Mouse (Mus musculus) E14TG2a.4 (cell line): ENCODE results near the gene Themis.

Experiments used
- H3K27me3 ChIP-seq: 2 replicates; pipeline ENCODE4 v1.6.1; 2014; ENCODE audit warnings: low read length, control low read depth; ENCODE audit not compliant: insufficient read depth
- H3K36me3 ChIP-seq: 2 replicates; pipeline ENCODE4 v1.6.1; 2014; ENCODE audit warnings: low read length, control low read depth; ENCODE audit not compliant: insufficient read depth
- H3K4me1 ChIP-seq: replicated peaks from 2 replicates; pipeline ENCODE4 v1.6.1; 2014; ENCODE audit warnings: low read depth, low read length, control low read depth
- H3K4me3 ChIP-seq: replicated peaks from 2 replicates; pipeline ENCODE4 v1.5.1; 2014; ENCODE audit warnings: mild to moderate bottlenecking, low read length
- H3K9me3 ChIP-seq: 2 replicates; pipeline ENCODE4 v1.6.1; 2014; ENCODE audit warnings: low read length, control low read depth
- CTCF ChIP-seq: conservative IDR thresholded peaks from 2 replicates; pipeline ENCODE4 v1.5.1; 2014; ENCODE audit warnings: low read length
- NANOG ChIP-seq: IDR thresholded peaks from 2 replicates; pipeline ENCODE4 v1.6.1; 2014; ENCODE audit warnings: borderline replicate concordance, low read length, mixed read lengths
- POU5F1 ChIP-seq: IDR thresholded peaks from 2 replicates; pipeline ENCODE4 v1.6.1; 2014; ENCODE audit warnings: low read length, borderline replicate concordance

Gene Themis

DNA sequence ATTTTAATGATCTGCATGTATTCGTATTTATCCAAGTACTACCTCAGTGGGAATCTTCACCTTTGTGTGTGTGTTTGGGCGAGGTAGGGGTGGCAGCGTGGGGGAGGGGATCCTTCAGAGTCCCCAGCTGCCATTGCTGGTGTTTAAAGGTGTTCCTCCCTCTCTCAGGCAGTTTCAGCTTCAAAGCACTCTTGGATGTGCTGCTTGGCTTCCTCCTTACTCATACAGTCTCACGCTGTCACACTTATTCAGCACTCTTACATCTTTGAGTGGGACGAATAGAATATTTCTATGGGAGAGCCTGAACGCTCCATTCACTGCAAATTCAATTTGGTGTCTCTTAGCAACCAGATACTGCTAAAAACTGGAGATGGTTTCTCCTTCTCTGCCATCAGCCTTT is 3.0 kb upstream of the Themis start:
- Histone ChIP-seq H3K4me3 (no peak overlapping the region), H3K9me3 (no peaks in the 10 kb centered on the region), H3K4me1 (peaks cover 12% of the 10 kb centered on the region), H3K36me3 (no peaks in the 10 kb centered on the region), H3K27me3 (no peaks in the 10 kb centered on the region)
- TF ChIP-seq POU5F1 (no peak), NANOG (no peak), CTCF (no peak)

DNA sequence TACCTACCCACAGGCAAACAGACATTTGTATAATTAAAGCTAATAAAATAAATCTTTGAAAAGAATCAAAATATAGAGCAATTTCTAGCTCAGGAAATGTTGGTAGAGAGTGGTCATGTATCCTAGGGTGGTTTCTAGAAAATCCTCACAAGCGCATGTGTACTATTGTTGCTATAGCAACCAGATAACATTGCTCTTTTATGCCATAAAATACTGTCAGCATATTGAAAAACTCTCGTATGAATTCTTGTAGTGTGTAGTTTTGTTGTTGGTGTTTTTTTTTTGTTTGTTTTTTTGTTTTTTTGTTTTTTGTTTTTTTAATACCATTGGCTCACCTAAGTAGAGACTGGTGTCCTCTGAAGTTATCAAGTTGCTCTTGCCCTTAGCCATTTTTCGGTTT is 5.8 kb downstream of the Themis start:
- H3K4me1 ChIP-seq, result no peaks in the 10 kb centered on the region
- H3K9me3 ChIP-seq, result no peaks in the 10 kb centered on the region
- no peaks in the 10 kb centered on the region for H3K36me3 ChIP-seq
- no peak for TF ChIP-seq NANOG
- no peak for TF ChIP-seq CTCF
- TF ChIP-seq POU5F1, result no peak
- no peaks in the 10 kb centered on the region for H3K27me3 ChIP-seq
- H3K4me3 ChIP-seq, result no peak overlapping the region

DNA sequence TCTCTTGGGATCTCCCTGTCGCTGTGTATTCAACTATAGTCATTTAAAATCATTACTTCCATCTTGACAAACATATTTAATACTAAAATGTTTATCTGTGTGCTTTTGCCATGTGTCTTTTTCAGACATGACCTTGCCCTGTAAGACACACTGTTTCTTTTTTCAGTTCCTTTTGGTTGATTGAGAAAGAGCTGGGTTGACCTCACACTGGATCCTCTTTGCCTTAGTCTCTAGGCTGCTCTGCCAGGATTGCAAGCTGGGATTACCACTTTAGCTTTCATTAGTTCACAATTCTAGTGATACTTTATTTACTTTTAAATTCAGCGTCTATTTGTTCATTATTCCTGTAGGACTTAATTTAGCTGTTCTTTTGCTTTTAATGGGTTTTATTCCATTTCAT is 7.2 kb downstream of the Themis start:
- H3K4me1 ChIP-seq, result no peaks in the 10 kb centered on the region
- no peak overlapping the region for H3K4me3 ChIP-seq
- H3K27me3 ChIP-seq, result no peaks in the 10 kb centered on the region
- TF ChIP-seq NANOG, result no peak
- TF ChIP-seq CTCF, result no peak
- TF ChIP-seq POU5F1, result no peak
- H3K9me3 ChIP-seq, result no peaks in the 10 kb centered on the region
- H3K36me3 ChIP-seq, result no peaks in the 10 kb centered on the region

GRCm38 (mm10) chr10:28694981-28695380 is 26.8 kb downstream of the Themis start:
- TF ChIP-seq POU5F1 (no peak), NANOG (no peak), CTCF (no peak)
- no peaks in the 10 kb centered on the region for H3K27me3 ChIP-seq

DNA sequence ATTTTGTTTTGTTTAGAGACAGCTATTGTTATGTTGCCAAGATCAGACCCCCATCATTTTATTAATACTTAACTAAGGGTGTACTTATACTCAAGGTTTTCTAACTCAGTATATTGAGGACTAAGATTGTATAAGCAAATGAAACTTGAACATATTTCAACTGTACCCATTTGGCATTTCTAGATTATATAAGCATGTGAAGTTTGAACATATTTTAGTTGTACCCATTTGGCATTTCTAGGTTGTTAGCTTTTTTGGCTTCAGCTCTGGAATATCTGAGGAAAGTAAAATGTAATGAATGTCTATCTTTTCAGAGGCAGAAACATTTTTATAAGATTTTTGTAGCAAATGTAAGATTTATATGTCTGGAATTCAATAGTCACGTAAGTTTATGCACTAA is 27.9 kb downstream of the Themis start:
- no peaks in the 10 kb centered on the region for H3K36me3 ChIP-seq
- H3K4me3 ChIP-seq, result no peak overlapping the region
- TF ChIP-seq POU5F1 (no peak), CTCF (no peak), NANOG (no peak)
- no peaks in the 10 kb centered on the region for H3K27me3 ChIP-seq
- H3K9me3 ChIP-seq, result no peaks in the 10 kb centered on the region
- H3K4me1 ChIP-seq, result no peaks in the 10 kb centered on the region

More at GRCm38 (mm10) chr10:28694981-28695380, 26.8 kb downstream of the Themis start:
- no peak overlapping the region for H3K4me3 ChIP-seq
- no peaks in the 10 kb centered on the region for H3K4me1 ChIP-seq
- H3K9me3 ChIP-seq, result no peaks in the 10 kb centered on the region
- no peaks in the 10 kb centered on the region for H3K36me3 ChIP-seq

DNA sequence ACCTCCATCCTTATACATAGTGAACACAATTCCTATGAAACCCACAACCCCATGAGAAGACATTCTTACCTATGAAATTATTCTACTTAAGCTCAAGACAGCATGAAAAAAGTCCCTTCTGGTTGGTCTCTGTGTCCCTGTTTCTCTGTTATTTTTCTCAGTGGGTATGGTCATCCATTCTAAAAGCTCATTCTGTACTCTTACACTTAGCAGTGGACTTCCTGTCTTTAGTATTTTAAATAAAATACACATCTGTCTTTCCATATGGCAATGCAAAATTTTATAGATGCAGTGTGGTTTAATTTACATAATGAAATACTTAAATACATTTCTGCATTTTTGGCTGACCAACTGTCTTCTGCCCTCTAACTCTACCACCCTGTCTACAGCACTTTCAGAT is 30.0 kb downstream of the Themis start:
- TF ChIP-seq CTCF, result no peak
- no peak for TF ChIP-seq POU5F1
- TF ChIP-seq NANOG, result no peak
- H3K27me3 ChIP-seq, result no peaks in the 10 kb centered on the region
- peaks cover 4% of the 10 kb centered on the region; the same call in 1 of the 2 replicates for H3K9me3 ChIP-seq
- H3K4me1 ChIP-seq, result no peaks in the 10 kb centered on the region
- no peak overlapping the region for H3K4me3 ChIP-seq
- no peaks in the 10 kb centered on the region for H3K36me3 ChIP-seq

- Histone ChIP-seq H3K36me3 (no peaks in the 10 kb centered on the region), H3K4me3 (no peak overlapping the region), H3K9me3 (peaks cover 8% of the 10 kb centered on the region), H3K4me1 (no peaks in the 10 kb centered on the region), H3K27me3 (no peaks in the 10 kb centered on the region)
- TF ChIP-seq POU5F1 (no peak), NANOG (no peak), CTCF (no peak)
Measured at GRCm38 (mm10) chr10:28721828-28722227, 53.7 kb downstream of the Themis start.

- H3K36me3 ChIP-seq, result no peaks in the 10 kb centered on the region
- H3K27me3 ChIP-seq, result no peaks in the 10 kb centered on the region
- H3K4me3 ChIP-seq, result no peak overlapping the region
- H3K9me3 ChIP-seq, result peaks cover 8% of the 10 kb centered on the region
- no peaks in the 10 kb centered on the region for H3K4me1 ChIP-seq
- no peak for TF ChIP-seq POU5F1
- no peak for TF ChIP-seq CTCF
- no peak for TF ChIP-seq NANOG
Measured at GRCm38 (mm10) chr10:28723266-28723665, 55.1 kb downstream of the Themis start.

GRCm38 (mm10) chr10:28730122-28730521 is 62.0 kb downstream of the Themis start:
- no peaks in the 10 kb centered on the region for H3K36me3 ChIP-seq
- no peaks in the 10 kb centered on the region for H3K4me1 ChIP-seq
- H3K4me3 ChIP-seq, result no peak overlapping the region
- TF ChIP-seq CTCF (peak; percentile 54), POU5F1 (no peak), NANOG (no peak)
- H3K27me3 ChIP-seq, result no peaks in the 10 kb centered on the region
- peaks cover 3% of the 10 kb centered on the region; the same call in 1 of the 2 replicates for H3K9me3 ChIP-seq
